Mouse (Mus musculus): ENCODE results near the gene Gsn. TPM values are rescaled to one million over a fixed set of nuclear protein-coding genes. Genes with fewer than 3 reads are reported as not detected.

Gene Gsn
- polyA plus RNA-seq, 1 experiment from 2014 or later: 26.0 TPM

DNA sequence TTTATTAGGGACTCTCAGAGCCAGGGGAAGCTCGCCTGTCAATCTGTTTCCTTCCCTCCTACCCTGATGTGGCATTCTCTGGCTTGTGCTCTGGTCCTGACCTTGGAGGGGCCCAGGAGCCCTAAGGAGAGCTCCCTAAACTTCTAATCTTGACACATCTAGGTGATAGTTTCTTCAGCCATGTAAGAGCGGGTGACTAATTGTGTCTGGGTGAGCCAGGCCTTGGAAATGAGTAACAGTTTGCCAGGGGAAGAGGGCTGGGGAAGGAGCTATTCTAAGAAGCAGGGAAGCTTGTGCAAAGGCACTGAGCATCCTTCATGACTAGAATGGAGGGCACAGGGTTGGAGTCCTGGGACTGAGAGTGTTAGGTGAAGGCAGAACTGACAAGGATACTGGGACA is 1.7 kb downstream of the Gsn start:
- H3K9me3 ChIP-seq (ENCODE audit: control insufficient read depth, low read length): no peaks in the 10 kb centered on the region
- peaks cover 11% of the 10 kb centered on the region for H3K4me1 ChIP-seq (ENCODE audit: control insufficient read depth, insufficient read depth, low read length)
- ATAC-seq (ENCODE audit: insufficient number of reproducible peaks, low FRiP score, low TSS enrichment, low read depth) (no peak), DNase-seq (ENCODE audit: low spot score) (no peak)
- WGBS: 79% methylated on average over 2 of the region's 2 CpGs
- H3K4me2 ChIP-seq (ENCODE audit: low read depth, severe bottlenecking): no peak overlapping the region
- peaks cover 9% of the 10 kb centered on the region for H3K27me3 ChIP-seq (ENCODE audit: control insufficient read depth, insufficient read depth, low read length)
- H3K9ac ChIP-seq (ENCODE audit: low read length): no peak overlapping the region
- H3K36me3 ChIP-seq (ENCODE audit: control insufficient read depth, insufficient read depth, low read length): no peaks in the 10 kb centered on the region
- no peak overlapping the region for H3K27ac ChIP-seq (replicated peaks; ENCODE audit: low read depth, low read length)
- no peak overlapping the region for H3K4me3 ChIP-seq (ENCODE audit: low read depth, low read length)

DNA sequence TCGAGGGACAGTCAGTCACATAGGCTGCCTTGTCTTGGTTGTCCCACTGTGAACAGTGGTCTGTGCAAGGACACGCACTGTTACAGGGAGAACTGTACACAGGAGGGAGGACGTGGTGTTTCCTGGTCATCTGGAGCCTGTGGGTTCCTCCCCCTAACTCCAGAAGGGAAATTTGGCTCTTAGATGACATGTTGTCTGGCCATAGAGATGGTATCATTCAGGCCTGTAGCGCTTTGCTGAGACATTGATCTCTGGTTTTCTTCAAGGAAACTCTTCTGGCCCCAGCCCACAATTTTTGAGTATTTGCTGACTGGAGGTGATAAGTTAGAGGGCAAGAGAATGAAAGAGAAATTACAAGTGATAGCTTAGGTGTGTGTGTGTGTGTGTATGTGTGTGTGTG is 2.4 kb downstream of the Gsn start:
- no peak for DNase-seq (ENCODE audit: low spot score)
- ATAC-seq (ENCODE audit: insufficient number of reproducible peaks, low FRiP score, low TSS enrichment, low read depth): no peak
- Histone ChIP-seq H3K27ac (replicated peaks; ENCODE audit: low read depth, low read length) (no peak overlapping the region), H3K4me2 (ENCODE audit: low read depth, severe bottlenecking) (no peak overlapping the region), H3K4me1 (ENCODE audit: control insufficient read depth, insufficient read depth, low read length) (peaks cover 11% of the 10 kb centered on the region), H3K9me3 (ENCODE audit: control insufficient read depth, low read length) (no peaks in the 10 kb centered on the region), H3K4me3 (ENCODE audit: low read depth, low read length) (no peak overlapping the region), H3K9ac (ENCODE audit: low read length) (no peak overlapping the region), H3K36me3 (ENCODE audit: control insufficient read depth, insufficient read depth, low read length) (no peaks in the 10 kb centered on the region), H3K27me3 (ENCODE audit: control insufficient read depth, insufficient read depth, low read length) (peaks cover 9% of the 10 kb centered on the region)
- 82% methylated on average over 4 of the region's 4 CpGs for WGBS

DNA sequence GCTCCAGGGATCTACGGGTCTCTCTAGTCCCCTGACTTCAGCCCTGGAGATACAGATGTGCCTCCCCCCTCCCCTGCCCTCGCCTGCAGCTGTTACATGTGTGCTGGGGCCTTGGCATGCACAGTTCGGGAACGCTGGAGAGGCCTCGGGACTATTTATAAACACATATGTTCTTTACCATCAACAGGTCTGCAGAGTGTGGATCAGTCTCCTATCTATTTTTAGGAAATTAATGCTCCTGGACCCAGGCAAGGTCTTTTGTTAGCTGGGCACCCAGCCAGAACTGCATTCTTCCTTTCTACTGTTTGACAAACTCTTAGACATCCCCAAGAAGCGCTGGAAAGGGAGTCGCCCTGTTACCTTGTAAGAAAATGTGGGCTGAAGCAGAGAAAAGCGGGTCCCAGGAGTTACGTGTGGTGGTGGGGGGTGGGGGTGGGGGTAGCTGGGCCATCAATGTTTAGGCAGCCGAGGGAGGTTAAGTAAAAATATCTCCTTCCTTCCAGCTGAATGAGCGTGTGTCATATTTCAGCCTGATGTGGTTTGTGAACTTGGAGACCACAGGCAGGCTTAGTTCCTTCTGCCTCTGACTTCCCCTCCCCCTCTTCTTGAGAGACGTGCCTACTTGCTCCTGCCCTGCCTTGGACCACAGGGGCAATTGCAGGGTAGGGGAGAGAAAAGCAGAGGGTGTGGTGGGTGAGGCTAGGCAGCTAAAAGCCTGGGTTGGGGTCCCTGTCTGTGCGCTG is 3.3 kb downstream of the Gsn start:
- DNase-seq (ENCODE audit: low spot score) (no peak), ATAC-seq (ENCODE audit: insufficient number of reproducible peaks, low FRiP score, low TSS enrichment, low read depth) (no peak)
- Histone ChIP-seq H3K27ac (replicated peaks; ENCODE audit: low read depth, low read length) (no peak overlapping the region), H3K4me3 (ENCODE audit: low read depth, low read length) (no peak overlapping the region), H3K9ac (ENCODE audit: low read length) (no peak overlapping the region), H3K4me1 (ENCODE audit: control insufficient read depth, insufficient read depth, low read length) (peaks cover 11% of the 10 kb centered on the region), H3K27me3 (ENCODE audit: control insufficient read depth, insufficient read depth, low read length) (peaks cover 9% of the 10 kb centered on the region), H3K36me3 (ENCODE audit: control insufficient read depth, insufficient read depth, low read length) (no peaks in the 10 kb centered on the region), H3K4me2 (ENCODE audit: low read depth, severe bottlenecking) (no peak overlapping the region), H3K9me3 (ENCODE audit: control insufficient read depth, low read length) (no peaks in the 10 kb centered on the region)
- 62% methylated on average over 13 of the region's 13 CpGs for WGBS

DNA sequence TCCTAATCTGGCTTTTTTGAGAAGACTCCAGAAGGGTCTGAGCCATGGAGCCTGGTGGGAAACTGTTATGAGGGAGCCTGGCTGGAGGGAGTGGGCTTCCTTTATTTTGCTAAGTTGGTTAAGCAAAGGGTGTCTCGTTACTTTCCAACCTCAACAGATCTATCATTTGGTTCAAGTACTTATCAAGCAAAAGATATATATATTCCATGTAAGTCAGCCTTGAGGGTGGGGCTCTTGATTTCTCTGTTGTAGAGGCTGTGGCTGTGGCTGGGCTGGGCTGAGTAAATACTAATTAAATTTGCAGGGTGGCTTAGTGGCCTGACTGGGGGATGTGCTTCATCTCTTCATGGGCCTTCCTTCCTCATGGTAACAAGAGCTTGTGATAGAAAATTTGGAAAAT is 4.1 kb downstream of the Gsn start:
- H3K36me3 ChIP-seq (ENCODE audit: control insufficient read depth, insufficient read depth, low read length): no peaks in the 10 kb centered on the region
- DNase-seq (ENCODE audit: low spot score) (no peak), ATAC-seq (ENCODE audit: insufficient number of reproducible peaks, low FRiP score, low TSS enrichment, low read depth) (no peak)
- H3K4me2 ChIP-seq (ENCODE audit: low read depth, severe bottlenecking): no peak overlapping the region
- H3K4me1 ChIP-seq (ENCODE audit: control insufficient read depth, insufficient read depth, low read length): peaks cover 11% of the 10 kb centered on the region
- H3K27ac ChIP-seq (replicated peaks; ENCODE audit: low read depth, low read length): no peak overlapping the region
- H3K27me3 ChIP-seq (ENCODE audit: control insufficient read depth, insufficient read depth, low read length): peaks cover 9% of the 10 kb centered on the region
- no peak overlapping the region for H3K9ac ChIP-seq (ENCODE audit: low read length)
- no peak overlapping the region for H3K4me3 ChIP-seq (ENCODE audit: low read depth, low read length)
- 70% methylated on average over 1 of the region's 1 CpGs for WGBS
- H3K9me3 ChIP-seq (ENCODE audit: control insufficient read depth, low read length): no peaks in the 10 kb centered on the region

DNA sequence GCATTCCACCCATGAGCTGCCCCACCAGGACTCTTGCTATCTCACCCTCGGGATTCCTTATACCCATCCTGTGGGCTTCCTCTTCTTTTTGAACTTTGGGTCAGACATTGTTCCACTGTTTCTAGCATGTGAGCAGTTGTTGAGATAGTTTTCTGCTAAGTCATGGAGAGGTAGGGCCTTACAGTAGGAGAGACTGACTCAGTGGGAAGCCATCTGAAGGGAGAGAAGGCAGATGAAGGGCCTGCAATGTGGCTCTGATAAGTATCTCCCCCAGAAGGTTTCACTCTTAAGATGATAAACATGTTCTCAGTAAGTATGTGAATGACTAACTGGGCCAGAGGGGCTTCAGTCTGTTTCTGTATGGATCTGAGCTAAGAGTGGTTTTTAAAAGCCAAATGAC is 7.9 kb downstream of the Gsn start:
- no peaks in the 10 kb centered on the region for H3K9me3 ChIP-seq (ENCODE audit: control insufficient read depth, low read length)
- no peak overlapping the region for H3K4me2 ChIP-seq (ENCODE audit: low read depth, severe bottlenecking)
- WGBS: 73% methylated on average over 1 of the region's 1 CpGs
- H3K27me3 ChIP-seq (ENCODE audit: control insufficient read depth, insufficient read depth, low read length): no peaks in the 10 kb centered on the region
- H3K4me1 ChIP-seq (ENCODE audit: control insufficient read depth, insufficient read depth, low read length): peaks cover 10% of the 10 kb centered on the region
- no peak for DNase-seq (ENCODE audit: low spot score)
- ATAC-seq (ENCODE audit: insufficient number of reproducible peaks, low FRiP score, low TSS enrichment, low read depth): no peak
- H3K9ac ChIP-seq (ENCODE audit: low read length): no peak overlapping the region
- no peak overlapping the region for H3K4me3 ChIP-seq (ENCODE audit: low read depth, low read length)
- H3K27ac ChIP-seq (replicated peaks; ENCODE audit: low read depth, low read length): no peak overlapping the region
- H3K36me3 ChIP-seq (ENCODE audit: control insufficient read depth, insufficient read depth, low read length): no peaks in the 10 kb centered on the region

DNA sequence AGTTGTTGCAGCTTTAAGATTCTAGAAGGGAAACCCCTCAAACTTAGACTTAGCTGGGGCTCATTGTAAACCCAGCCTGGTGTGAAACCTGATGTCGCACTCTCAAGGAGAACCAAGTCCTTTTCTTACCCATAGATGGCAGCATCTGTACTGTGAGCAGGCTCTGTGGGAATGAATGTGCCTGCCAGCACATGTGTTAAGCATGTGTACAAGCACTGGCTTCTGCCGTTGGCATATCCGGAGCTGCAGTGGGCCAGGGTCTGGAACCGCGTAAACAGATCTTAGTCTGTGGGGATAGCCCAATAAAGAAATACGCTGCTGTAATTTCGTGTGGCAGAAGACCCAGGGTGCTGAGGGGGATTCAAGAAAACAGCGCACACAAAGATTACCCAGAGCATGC is 9.1 kb downstream of the Gsn start:
- peaks cover 11% of the 10 kb centered on the region; the same call in 1 of the 2 replicates for H3K4me1 ChIP-seq (ENCODE audit: control insufficient read depth, insufficient read depth, low read length)
- no peak overlapping the region for H3K4me3 ChIP-seq (ENCODE audit: low read depth, low read length)
- H3K4me2 ChIP-seq (ENCODE audit: low read depth, severe bottlenecking): no peak overlapping the region

DNA sequence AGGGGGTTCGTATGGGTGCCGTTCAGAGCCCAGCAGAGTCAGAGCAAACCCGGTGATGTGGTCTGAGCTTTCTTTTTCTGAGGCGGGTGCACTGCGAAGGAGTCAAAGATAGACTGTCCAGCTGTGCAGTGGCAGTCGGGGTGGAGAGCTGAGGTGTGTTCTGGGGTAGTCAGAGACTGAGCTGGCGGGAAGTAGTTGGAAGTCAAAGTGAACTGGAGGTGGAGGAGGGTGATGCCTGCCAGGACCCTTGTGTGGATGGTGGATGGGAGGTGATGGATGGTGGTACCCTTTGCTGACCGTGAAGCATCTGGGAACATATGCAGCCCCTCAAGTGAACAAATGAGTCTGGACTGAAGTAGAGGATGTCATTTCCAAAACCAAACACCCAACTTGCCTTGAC is 9.6 kb downstream of the Gsn start:
- Histone ChIP-seq H3K27me3 (ENCODE audit: control insufficient read depth, insufficient read depth, low read length) (no peaks in the 10 kb centered on the region), H3K9me3 (ENCODE audit: control insufficient read depth, low read length) (no peaks in the 10 kb centered on the region), H3K4me2 (ENCODE audit: low read depth, severe bottlenecking) (no peak overlapping the region), H3K4me3 (ENCODE audit: low read depth, low read length) (no peak overlapping the region), H3K4me1 (ENCODE audit: control insufficient read depth, insufficient read depth, low read length) (peaks cover 14% of the 10 kb centered on the region; the same call in 1 of the 2 replicates), H3K27ac (replicated peaks; ENCODE audit: low read depth, low read length) (no peak overlapping the region), H3K9ac (ENCODE audit: low read length) (no peak overlapping the region), H3K36me3 (ENCODE audit: control insufficient read depth, insufficient read depth, low read length) (no peaks in the 10 kb centered on the region)
- WGBS: 65% methylated on average over 8 of the region's 8 CpGs
- no peak for DNase-seq (ENCODE audit: low spot score)
- ATAC-seq (ENCODE audit: insufficient number of reproducible peaks, low FRiP score, low TSS enrichment, low read depth): no peak

More for the DNA sequence above, 9.1 kb downstream of the Gsn start:
- no peaks in the 10 kb centered on the region for H3K9me3 ChIP-seq (ENCODE audit: control insufficient read depth, low read length)
- peak; percentile 84 for ATAC-seq (ENCODE audit: insufficient number of reproducible peaks, low FRiP score, low TSS enrichment, low read depth)
- 21% methylated on average over 8 of the region's 8 CpGs for WGBS
- peak; percentile 78 for DNase-seq (ENCODE audit: low spot score)
- H3K27me3 ChIP-seq (ENCODE audit: control insufficient read depth, insufficient read depth, low read length): no peaks in the 10 kb centered on the region
- H3K27ac ChIP-seq (replicated peaks; ENCODE audit: low read depth, low read length): no peak overlapping the region
- H3K36me3 ChIP-seq (ENCODE audit: control insufficient read depth, insufficient read depth, low read length): no peaks in the 10 kb centered on the region
- no peak overlapping the region for H3K9ac ChIP-seq (ENCODE audit: low read length)

DNA sequence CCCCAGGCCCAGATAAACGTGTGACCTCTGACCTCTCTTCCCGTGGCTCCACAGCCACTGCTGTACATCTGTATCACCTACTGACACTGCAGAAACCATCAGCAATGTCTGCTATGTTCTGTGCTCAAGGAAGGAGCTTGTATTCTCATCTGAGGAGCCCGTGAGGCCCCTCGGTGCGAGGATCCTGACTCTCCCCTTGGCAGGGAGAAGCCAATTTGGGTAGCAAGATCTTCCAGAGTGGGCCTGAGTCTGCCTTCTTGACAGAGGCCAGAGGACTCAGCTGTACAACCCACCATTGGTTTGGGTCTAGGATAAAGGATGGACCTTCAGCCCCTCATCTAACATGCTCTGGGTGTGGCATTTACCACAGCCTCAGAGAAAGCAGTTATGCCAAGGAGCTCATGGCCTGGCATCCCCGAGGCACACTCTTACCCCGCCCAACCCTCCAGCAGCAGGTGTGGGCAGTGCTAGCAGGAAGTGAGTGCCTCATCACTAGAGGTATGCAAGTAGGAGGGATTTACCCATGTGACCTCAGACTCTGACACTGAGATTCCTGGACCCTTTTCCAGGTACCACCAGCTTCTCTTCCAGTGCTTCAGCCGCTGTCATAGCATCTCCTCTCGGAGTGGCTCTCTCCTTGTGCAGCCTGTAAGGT is 10.2 kb downstream of the Gsn start:
- H3K4me1 ChIP-seq (ENCODE audit: control insufficient read depth, insufficient read depth, low read length): peaks cover 14% of the 10 kb centered on the region; the same call in 1 of the 2 replicates
- no peak for ATAC-seq (ENCODE audit: insufficient number of reproducible peaks, low FRiP score, low TSS enrichment, low read depth)
- 73% methylated on average over 9 of the region's 9 CpGs for WGBS

More for the DNA sequence above, 10.2 kb downstream of the Gsn start:
- Histone ChIP-seq H3K4me2 (ENCODE audit: low read depth, severe bottlenecking) (no peak overlapping the region), H3K9me3 (ENCODE audit: control insufficient read depth, low read length) (no peaks in the 10 kb centered on the region), H3K4me3 (ENCODE audit: low read depth, low read length) (no peak overlapping the region), H3K9ac (ENCODE audit: low read length) (no peak overlapping the region), H3K27ac (replicated peaks; ENCODE audit: low read depth, low read length) (no peak overlapping the region), H3K27me3 (ENCODE audit: control insufficient read depth, insufficient read depth, low read length) (no peaks in the 10 kb centered on the region), H3K36me3 (ENCODE audit: control insufficient read depth, insufficient read depth, low read length) (no peaks in the 10 kb centered on the region)
- no peak for DNase-seq (ENCODE audit: low spot score)

Measured in limb, embryonic 11.5 days (tissue).